Mouse (Mus musculus) erythroblast, embryonic 14.5 days (primary cell): ENCODE results near the gene Adcy4.

Experiments used
- GATA1 ChIP-seq: IDR thresholded peaks from 2 replicates; pipeline ENCODE4 v1.6.1; 2012; ENCODE audit warnings: low read length, inconsistent platforms, mixed read lengths
- TAL1 ChIP-seq: IDR thresholded peaks from 3 replicates; pipeline ENCODE4 v1.6.1; 2012; ENCODE audit warnings: low read length, inconsistent platforms, mixed read lengths

GRCm38 (mm10) chr14:55735334-55735733 is 48.6 kb downstream of the Adcy4 start:
- no peak for TF ChIP-seq TAL1
- no peak for TF ChIP-seq GATA1
